Mouse (Mus musculus): ENCODE data around the gene Gnb3. TPM values are rescaled to one million over a fixed set of nuclear protein-coding genes. Genes with fewer than 3 reads are reported as not detected.
"Not testable (repeated sequence)": the region's sequence is repeated elsewhere in the genome, so short reads cannot be mapped to it uniquely, and the experiment has no call there.

The Gnb3 gene
- polyA plus RNA-seq, 1 experiment from 2014 or later = 0.76 TPM

- 90% methylated on average over 11 of the region's 11 CpGs for WGBS
- not testable (repeated sequence) for H3K4me3 ChIP-seq; H3K27ac ChIP-seq; DNase-seq (ENCODE audit: low spot score); H3K27me3 ChIP-seq (ENCODE audit: insufficient read depth, poor library complexity, severe bottlenecking); H3K9me3 ChIP-seq
- peaks cover 38% of the 10 kb centered on the region for H3K36me3 ChIP-seq
- H3K4me1 ChIP-seq (replicated peaks) = peaks cover 79% of the 10 kb centered on the region
Measured at GRCm38 (mm10) chr6:124810566-124811402, 29.3 kb downstream of the Gnb3 start.

- peaks cover 80% of the 10 kb centered on the region for H3K4me1 ChIP-seq (replicated peaks)
- DNase-seq (ENCODE audit: low spot score) = no peak
- H3K9me3 ChIP-seq = no peaks in the 10 kb centered on the region
- H3K36me3 ChIP-seq = peaks cover 29% of the 10 kb centered on the region
- peak overlapping the region; percentile 69 for H3K4me3 ChIP-seq
- peak overlapping the region; percentile 90 for H3K27ac ChIP-seq
- 41% methylated on average over 14 of the region's 14 CpGs for WGBS
- H3K27me3 ChIP-seq (ENCODE audit: insufficient read depth, poor library complexity, severe bottlenecking) = no peaks in the 10 kb centered on the region
Measured at GRCm38 (mm10) chr6:124809775-124810538, 30.1 kb downstream of the Gnb3 start.

GRCm38 (mm10) chr6:124809052-124809774 is 30.9 kb downstream of the Gnb3 start:
- WGBS = under 1% methylated on average over 35 of the region's 35 CpGs
- H3K27ac ChIP-seq = peak overlapping the region; percentile 90
- H3K9me3 ChIP-seq = no peaks in the 10 kb centered on the region
- peak; percentile 87 for DNase-seq (ENCODE audit: low spot score)
- peak overlapping the region; percentile 69 for H3K4me3 ChIP-seq
- peaks cover 73% of the 10 kb centered on the region for H3K4me1 ChIP-seq (replicated peaks)
- no peaks in the 10 kb centered on the region for H3K27me3 ChIP-seq (ENCODE audit: insufficient read depth, poor library complexity, severe bottlenecking)
- peaks cover 29% of the 10 kb centered on the region for H3K36me3 ChIP-seq

- peak within 1 kb of the TSS; percentile 90 for H3K27ac ChIP-seq
- no peaks in the 10 kb centered on the region for H3K9me3 ChIP-seq
- peak; percentile 81 for DNase-seq (ENCODE audit: low spot score)
- H3K27me3 ChIP-seq (ENCODE audit: insufficient read depth, poor library complexity, severe bottlenecking) = no peaks in the 10 kb centered on the region
- peak within 1 kb of the TSS; percentile 69 for H3K4me3 ChIP-seq
- peaks cover 29% of the 10 kb centered on the region for H3K36me3 ChIP-seq
- peaks cover 69% of the 10 kb centered on the region for H3K4me1 ChIP-seq (replicated peaks)
- 5% methylated on average over 29 of the region's 29 CpGs for WGBS
Measured at GRCm38 (mm10) chr6:124808358-124809012, 31.6 kb downstream of the Gnb3 start, which contains the start of gene Spsb2. Gene Spsb2, plus strand, starts transcription at chr6:124808661.

GRCm38 (mm10) chr6:124807986-124808357 is 32.1 kb downstream of the Gnb3 start:
- DNase-seq (ENCODE audit: low spot score) = no peak
- Histone ChIP-seq H3K27me3 (ENCODE audit: insufficient read depth, poor library complexity, severe bottlenecking) (no peaks in the 10 kb centered on the region), H3K27ac (peak overlapping the region; percentile 90), H3K36me3 (peaks cover 29% of the 10 kb centered on the region), H3K9me3 (no peaks in the 10 kb centered on the region), H3K4me3 (peak overlapping the region; percentile 69), H3K4me1 (replicated peaks) (peaks cover 65% of the 10 kb centered on the region)
- 88% methylated on average over 6 of the region's 6 CpGs for WGBS

- Histone ChIP-seq H3K36me3 (peaks cover 24% of the 10 kb centered on the region), H3K9me3 (no peaks in the 10 kb centered on the region), H3K27me3 (ENCODE audit: insufficient read depth, poor library complexity, severe bottlenecking) (no peaks in the 10 kb centered on the region), H3K4me3 (no peak overlapping the region), H3K4me1 (replicated peaks) (peaks cover 59% of the 10 kb centered on the region), H3K27ac (no peak overlapping the region)
- 90% methylated on average over 4 of the region's 4 CpGs for WGBS
- DNase-seq (ENCODE audit: low spot score) = no peak
Measured at GRCm38 (mm10) chr6:124807366-124807765, 32.7 kb downstream of the Gnb3 start.

- Histone ChIP-seq H3K4me1 (replicated peaks) (peaks cover 51% of the 10 kb centered on the region), H3K27ac (peak overlapping the region; percentile 91), H3K9me3 (no peaks in the 10 kb centered on the region), H3K4me3 (peak overlapping the region; percentile 58), H3K27me3 (ENCODE audit: insufficient read depth, poor library complexity, severe bottlenecking) (no peaks in the 10 kb centered on the region), H3K36me3 (peaks cover 16% of the 10 kb centered on the region)
- no peak for DNase-seq (ENCODE audit: low spot score)
- 77% methylated on average over 7 of the region's 7 CpGs for WGBS
Measured at GRCm38 (mm10) chr6:124806446-124807140, 33.5 kb downstream of the Gnb3 start.

GRCm38 (mm10) chr6:124805341-124806321 is 34.4 kb downstream of the Gnb3 start:
- DNase-seq (ENCODE audit: low spot score) = peak; percentile 93
- no peaks in the 10 kb centered on the region for H3K27me3 ChIP-seq (ENCODE audit: insufficient read depth, poor library complexity, severe bottlenecking)
- H3K9me3 ChIP-seq = no peaks in the 10 kb centered on the region
- 3% methylated on average over 34 of the region's 34 CpGs for WGBS
- H3K4me3 ChIP-seq = peak overlapping the region; percentile 58
- H3K27ac ChIP-seq = peak overlapping the region; percentile 91
- peaks cover 48% of the 10 kb centered on the region for H3K4me1 ChIP-seq (replicated peaks)
- H3K36me3 ChIP-seq = peaks cover 7% of the 10 kb centered on the region

- Histone ChIP-seq H3K4me1 (replicated peaks) (peaks cover 35% of the 10 kb centered on the region), H3K36me3 (no peaks in the 10 kb centered on the region), H3K4me3 (no peak overlapping the region), H3K27ac (no peak overlapping the region), H3K9me3 (no peaks in the 10 kb centered on the region), H3K27me3 (ENCODE audit: insufficient read depth, poor library complexity, severe bottlenecking) (no peaks in the 10 kb centered on the region)
- 93% methylated on average over 3 of the region's 3 CpGs for WGBS
- no peak for DNase-seq (ENCODE audit: low spot score)
Measured at GRCm38 (mm10) chr6:124804341-124804740, 35.7 kb downstream of the Gnb3 start.

- H3K27ac ChIP-seq; H3K4me3 ChIP-seq; H3K36me3 ChIP-seq; H3K9me3 ChIP-seq; H3K27me3 ChIP-seq (ENCODE audit: insufficient read depth, poor library complexity, severe bottlenecking); DNase-seq (ENCODE audit: low spot score): not testable (repeated sequence)
- WGBS = 93% methylated on average over 4 of the region's 4 CpGs
- H3K4me1 ChIP-seq (replicated peaks) = peaks cover 29% of the 10 kb centered on the region
Measured at GRCm38 (mm10) chr6:124803691-124804090, 36.4 kb downstream of the Gnb3 start.

- no peaks in the 10 kb centered on the region for H3K36me3 ChIP-seq
- 74% methylated on average over 3 of the region's 3 CpGs for WGBS
- no peak overlapping the region for H3K27ac ChIP-seq
- H3K4me3 ChIP-seq = no peak overlapping the region
- no peaks in the 10 kb centered on the region for H3K9me3 ChIP-seq
- DNase-seq (ENCODE audit: low spot score) = no peak
- no peaks in the 10 kb centered on the region for H3K27me3 ChIP-seq (ENCODE audit: insufficient read depth, poor library complexity, severe bottlenecking)
- H3K4me1 ChIP-seq (replicated peaks) = peaks cover 23% of the 10 kb centered on the region
Measured at GRCm38 (mm10) chr6:124803061-124803460, 37.0 kb downstream of the Gnb3 start.
